Mouse (Mus musculus): ENCODE data around the gene Atp5f1.
A peak's percentile ranks its signal among the peaks of the same experiment; 100 is the strongest.
"Not testable (repeated sequence)": the region's sequence is repeated elsewhere in the genome, so short reads cannot be mapped to it uniquely, and the experiment has no call there.

Gene Atp5f1

DNA sequence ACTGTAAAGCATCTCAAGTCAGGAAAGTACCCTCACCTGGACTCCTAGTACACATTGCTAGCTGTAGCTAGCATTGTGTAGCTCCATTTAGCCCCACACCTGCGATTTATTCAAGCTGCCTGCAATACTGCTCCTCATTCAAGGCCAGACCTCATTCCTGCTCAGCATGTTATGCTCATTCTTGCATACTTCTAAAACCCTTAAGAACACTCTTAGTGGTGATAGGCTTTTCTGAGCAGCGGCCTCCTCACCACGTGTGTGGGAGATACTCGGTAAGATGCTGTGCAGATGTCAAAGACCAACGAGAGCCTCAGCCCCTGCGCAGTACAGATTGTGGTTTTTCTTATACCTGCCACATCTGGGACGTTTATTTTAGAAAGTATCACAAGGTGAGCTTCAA, 30.1 kb downstream of the Atp5f1 start:
- no peak for DNase-seq (ENCODE audit: low read depth)

- DNase-seq (ENCODE audit: low read depth), result no peak
These were observed 31.1 kb downstream of the Atp5f1 start for GRCm38 (mm10) chr3:105928781-105929180.

GRCm38 (mm10) chr3:105928195-105928569, 31.7 kb downstream of the Atp5f1 start:
- DNase-seq (ENCODE audit: low read depth), result no peak

DNA sequence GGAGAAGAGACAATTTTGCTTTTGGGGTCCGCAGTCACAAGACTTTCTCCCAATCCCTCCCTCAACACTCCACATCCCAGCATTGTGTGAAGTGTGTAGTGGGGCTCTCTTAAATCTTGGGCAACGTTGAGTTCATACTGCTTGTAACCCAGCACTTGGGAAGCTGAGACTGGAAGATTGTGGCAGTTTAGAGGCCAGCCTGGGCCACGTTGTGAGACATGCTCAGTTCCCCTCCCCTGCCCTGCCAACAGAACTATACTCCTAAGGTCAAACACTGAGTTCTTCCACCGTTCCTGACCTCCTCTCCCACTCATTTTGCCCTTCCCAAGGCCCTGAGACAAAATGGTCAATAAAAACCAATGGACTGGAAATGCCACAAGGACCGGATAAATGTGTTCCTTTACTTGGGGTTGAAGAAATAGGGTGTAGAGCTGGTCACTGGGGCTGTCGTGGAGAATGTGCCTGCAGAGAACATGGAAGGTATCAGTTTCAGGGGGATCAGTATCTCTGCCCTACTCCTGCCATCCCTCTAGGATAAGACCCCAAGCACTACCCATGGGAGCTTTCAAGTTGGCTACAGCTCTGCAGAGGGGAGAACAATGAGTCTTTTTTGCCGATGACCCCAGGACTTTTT, 32.2 kb downstream of the Atp5f1 start:
- no peak for DNase-seq (ENCODE audit: low read depth)

DNA sequence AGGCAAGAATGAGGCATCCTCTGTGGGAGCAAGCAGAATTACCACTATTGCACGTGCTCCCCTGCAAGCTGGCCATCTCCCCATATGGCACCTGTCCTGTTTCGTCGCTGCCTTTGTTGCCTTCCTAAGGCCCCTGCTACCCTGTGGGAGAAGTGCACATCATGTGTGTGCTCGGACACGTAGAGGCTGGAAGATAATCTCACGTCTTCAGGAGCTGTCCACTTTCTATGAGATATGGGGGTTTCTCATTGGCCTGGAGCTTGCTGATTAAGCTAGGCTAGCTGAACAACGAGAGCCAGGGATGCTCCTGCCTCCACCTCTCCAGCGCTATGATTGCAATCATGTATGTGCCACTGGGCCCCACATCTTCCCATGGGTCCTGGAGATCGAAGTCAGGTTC, 35.3 kb downstream of the Atp5f1 start:
- no peak for DNase-seq (ENCODE audit: low read depth)

- no peak for DNase-seq (ENCODE audit: low read depth)
These were observed 37.9 kb downstream of the Atp5f1 start for GRCm38 (mm10) chr3:105921959-105922358.

DNA sequence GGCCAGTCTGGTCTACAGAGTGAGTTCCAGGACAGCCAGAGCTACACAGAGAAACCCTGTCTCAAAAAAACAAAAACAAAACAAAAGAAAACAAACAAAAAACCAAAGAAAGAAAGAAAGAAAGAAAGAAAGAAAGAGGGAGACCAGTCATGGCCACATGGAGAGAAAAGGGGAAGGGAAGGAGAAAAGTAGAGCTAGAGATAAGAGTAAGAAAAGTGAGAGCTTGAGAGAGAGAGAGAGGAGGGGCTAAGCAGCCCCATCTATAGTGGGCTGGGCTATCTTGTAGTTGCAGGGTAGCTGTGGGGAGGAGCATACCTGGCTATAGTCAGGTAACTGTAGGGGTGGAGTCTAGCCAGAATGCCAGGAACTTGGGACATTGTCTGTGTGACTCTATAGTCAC, 39.2 kb downstream of the Atp5f1 start:
- DNase-seq (ENCODE audit: low read depth), result not testable (repeated sequence)

DNA sequence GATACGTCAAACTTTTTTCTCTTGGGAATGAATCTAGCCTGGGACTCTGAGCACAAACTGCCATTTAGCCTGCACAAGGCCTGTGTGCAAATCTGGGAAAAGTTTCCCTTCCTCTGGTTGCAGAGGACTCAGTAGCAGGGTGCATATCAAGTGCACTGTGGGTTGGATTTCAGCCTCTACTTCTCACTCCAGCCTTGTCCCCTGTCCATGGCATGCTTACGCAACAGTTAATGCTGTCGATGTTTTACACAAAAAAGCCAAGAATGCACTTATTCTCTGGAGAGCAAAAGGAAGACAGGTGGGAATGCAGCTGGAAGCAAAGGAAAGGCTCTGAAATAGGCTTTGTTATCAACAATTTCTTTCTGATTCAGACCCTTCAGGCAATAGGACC, 41.5 kb downstream of the Atp5f1 start:
- DNase-seq (ENCODE audit: low read depth), result peak; percentile 11

- DNase-seq (ENCODE audit: low read depth), result peak; percentile 25
These were observed 42.1 kb downstream of the Atp5f1 start for GRCm38 (mm10) chr3:105917656-105918354.

DNA sequence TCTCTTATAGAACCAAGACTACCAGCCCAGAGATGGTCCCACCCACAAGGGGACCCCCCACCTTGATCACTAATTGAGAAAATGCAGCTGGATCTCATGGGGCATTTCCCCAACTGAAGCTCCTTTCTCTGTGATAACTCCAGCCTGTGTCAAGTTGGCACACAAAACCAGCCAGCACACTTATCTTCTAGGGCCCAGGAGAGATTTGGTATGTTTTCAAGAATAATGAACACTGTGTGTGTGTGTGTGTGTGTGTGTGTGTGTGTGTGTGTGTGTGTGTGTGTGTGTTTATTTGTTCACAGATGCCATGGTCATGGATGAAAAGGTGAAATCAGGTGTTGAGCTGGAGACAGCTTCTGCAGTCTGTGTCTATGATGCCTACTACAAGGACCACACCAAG, 43.4 kb downstream of the Atp5f1 start:
- not testable (repeated sequence) for DNase-seq (ENCODE audit: low read depth)

- DNase-seq (ENCODE audit: low read depth), result no peak
These were observed 44.6 kb downstream of the Atp5f1 start for GRCm38 (mm10) chr3:105915281-105915680.

- no peak for DNase-seq (ENCODE audit: low read depth)
These were observed 45.8 kb downstream of the Atp5f1 start for GRCm38 (mm10) chr3:105913839-105914681.

- no peak for DNase-seq (ENCODE audit: low read depth)
These were observed 47.6 kb downstream of the Atp5f1 start for GRCm38 (mm10) chr3:105912097-105912880.

GRCm38 (mm10) chr3:105910519-105911190, 49.2 kb downstream of the Atp5f1 start:
- DNase-seq (ENCODE audit: low read depth), result no peak

DNA sequence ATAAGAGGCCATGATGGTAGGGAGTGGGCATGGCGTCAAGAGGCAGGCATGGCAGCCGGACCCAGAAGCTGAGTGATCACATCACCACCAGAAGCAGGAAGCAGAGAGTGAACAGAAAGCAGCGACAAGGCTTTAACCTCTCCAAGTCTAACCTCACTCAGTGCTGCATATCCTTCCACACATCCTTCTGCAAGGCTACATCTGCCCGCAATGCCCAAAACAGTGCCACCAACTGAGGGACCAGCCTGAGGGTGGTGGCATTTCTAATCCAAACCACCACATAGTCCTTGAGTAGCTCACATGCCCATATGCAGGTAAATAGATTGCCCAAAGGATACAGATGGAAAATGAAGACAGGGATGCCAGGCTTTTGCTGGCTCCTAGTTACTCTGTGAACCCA, 50.9 kb downstream of the Atp5f1 start:
- DNase-seq (ENCODE audit: low read depth), result no peak

- no peak for DNase-seq (ENCODE audit: low read depth)
These were observed 51.8 kb downstream of the Atp5f1 start for GRCm38 (mm10) chr3:105907956-105908655.

DNA sequence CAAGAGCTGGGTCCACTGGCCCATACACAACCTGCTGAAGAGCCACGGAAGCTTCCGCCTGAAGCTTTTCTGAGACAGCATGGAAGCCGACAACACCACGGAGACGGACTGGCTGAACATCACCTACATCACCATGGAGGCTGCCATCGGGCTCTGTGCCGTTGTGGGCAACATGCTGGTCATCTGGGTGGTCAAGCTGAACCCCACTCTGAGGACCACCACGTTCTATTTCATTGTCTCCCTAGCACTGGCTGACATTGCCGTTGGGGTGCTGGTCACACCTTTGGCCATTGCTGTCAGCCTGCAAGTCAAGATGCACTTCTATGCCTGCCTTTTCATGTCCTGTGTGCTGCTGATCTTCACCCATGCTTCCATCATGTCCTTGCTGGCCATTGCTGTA, 55.2 kb downstream of the Atp5f1 start:
- DNase-seq (ENCODE audit: low read depth), result no peak

DNA sequence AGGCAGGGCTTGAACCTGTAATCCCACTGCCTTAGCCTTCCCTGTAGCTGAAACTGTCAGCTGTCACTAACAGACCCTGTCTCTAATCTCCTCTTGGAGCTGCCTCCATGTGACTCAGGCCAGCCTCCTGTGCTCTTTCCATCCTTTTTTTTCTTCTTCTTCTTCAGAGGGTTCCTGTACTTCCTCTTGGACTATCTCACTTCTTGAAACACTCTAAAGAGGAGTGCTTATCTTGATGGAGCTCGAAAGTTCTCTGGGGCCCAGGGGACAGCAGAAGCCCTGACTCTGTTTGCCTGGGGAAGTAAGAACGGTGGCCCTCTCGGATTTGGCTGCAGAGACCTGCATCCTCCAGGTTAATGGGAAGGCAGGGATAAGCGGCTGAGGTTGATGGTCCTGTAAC, 55.7 kb downstream of the Atp5f1 start:
- no peak for DNase-seq (ENCODE audit: low read depth)

- DNase-seq (ENCODE audit: low read depth), result no peak
These were observed 58.4 kb downstream of the Atp5f1 start for GRCm38 (mm10) chr3:105901468-105901867.

GRCm38 (mm10) chr3:105900716-105901115, 59.2 kb downstream of the Atp5f1 start:
- no peak for DNase-seq (ENCODE audit: low read depth)

- DNase-seq (ENCODE audit: low read depth), result no peak
These were observed 59.6 kb downstream of the Atp5f1 start for GRCm38 (mm10) chr3:105900266-105900665.
